Mouse (Mus musculus) erythroblast, adult 5-6 weeks (primary cell): ENCODE measurements around the gene Gm10718. TPM values are rescaled to one million over a fixed set of nuclear protein-coding genes. Genes with fewer than 3 reads are reported as not detected.
"Not testable (repeated sequence)": the region's sequence is repeated elsewhere in the genome, so short reads cannot be mapped to it uniquely, and the experiment has no call there.

ENCODE experiments used
- ATAC-seq: replicated peaks from 2 replicates; pipeline ENCODE4 v1.8.0; 2016; ENCODE audit warnings: moderate number of reproducible peaks, mild to moderate bottlenecking, moderate TSS enrichment, inconsistent platforms; ENCODE audit not compliant: poor library complexity, low FRiP score, severe bottlenecking
- total RNA-seq, 2 experiments: library from RNA; stranded (forward) in 1 of 2; stranded (reverse) in 1 of 2; fragments of 150-400 nt in 1 of 2; fragments of 200-764, 138-1000 nt in 1 of 2; gene quantifications; 2 replicates each; pipeline versions ENCODE4 v1.2.3 to v1.2.4; 2015 to 2017; ENCODE audit warnings: low replicate concordance in 2 of 2

The Gm10718 gene
- total RNA-seq, 2 experiments from 2014 or later = 26.3 to 27.9 TPM

DNA sequence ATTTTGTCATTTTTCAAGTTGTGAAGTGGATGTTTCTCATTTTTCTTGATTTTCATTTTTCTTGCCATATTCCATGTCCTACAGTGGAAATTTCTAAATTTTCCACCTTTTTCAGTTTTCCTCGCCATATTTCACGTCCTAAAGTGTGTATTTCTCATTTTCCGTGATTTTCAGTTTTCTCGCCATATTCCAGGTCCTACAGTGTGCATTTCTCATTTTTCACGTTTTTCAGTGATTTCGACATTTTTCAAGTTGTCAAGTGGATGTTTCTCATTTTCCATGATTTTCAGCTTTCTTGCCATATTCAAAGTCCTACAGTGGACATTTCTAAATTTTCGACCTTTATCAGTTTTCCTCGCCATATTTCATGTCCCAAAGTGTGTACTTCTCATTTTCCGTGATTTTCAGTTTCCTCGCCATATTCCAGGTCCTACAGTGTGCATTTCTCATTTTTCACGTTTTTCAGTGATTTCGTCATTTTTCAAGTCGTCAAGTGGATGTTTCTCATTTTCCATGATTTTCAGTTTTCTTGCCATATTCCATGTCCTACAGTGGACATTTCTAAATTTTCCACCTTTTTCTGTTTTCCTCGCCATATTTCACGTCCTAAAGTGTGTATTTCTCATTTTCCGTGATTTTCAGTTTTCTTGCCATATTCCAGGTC is 770 bp downstream of the Gm10718 start:
- ATAC-seq = not testable (repeated sequence)

DNA sequence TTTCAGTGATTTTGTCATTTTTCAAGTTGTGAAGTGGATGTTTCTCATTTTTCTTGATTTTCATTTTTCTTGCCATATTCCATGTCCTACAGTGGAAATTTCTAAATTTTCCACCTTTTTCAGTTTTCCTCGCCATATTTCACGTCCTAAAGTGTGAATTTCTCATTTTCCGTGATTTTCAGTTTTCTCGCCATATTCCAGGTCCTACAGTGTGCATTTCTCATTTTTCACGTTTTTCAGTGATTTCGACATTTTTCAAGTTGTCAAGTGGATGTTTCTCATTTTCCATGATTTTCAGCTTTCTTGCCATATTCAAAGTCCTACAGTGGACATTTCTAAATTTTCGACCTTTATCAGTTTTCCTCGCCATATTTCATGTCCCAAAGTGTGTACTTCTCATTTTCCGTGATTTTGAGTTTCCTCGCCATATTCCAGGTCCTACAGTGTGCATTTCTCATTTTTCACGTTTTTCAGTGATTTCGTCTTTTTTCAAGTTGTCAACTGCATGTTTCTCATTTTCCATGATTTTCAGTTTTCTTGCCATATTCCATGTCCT is 1.6 kb downstream of the Gm10718 start, which contains the start of gene Gm10717:
Gene Gm10717, plus strand, starts transcription at position 506 of the 556 bp plus-strand sequence.
- not testable (repeated sequence) for ATAC-seq

DNA sequence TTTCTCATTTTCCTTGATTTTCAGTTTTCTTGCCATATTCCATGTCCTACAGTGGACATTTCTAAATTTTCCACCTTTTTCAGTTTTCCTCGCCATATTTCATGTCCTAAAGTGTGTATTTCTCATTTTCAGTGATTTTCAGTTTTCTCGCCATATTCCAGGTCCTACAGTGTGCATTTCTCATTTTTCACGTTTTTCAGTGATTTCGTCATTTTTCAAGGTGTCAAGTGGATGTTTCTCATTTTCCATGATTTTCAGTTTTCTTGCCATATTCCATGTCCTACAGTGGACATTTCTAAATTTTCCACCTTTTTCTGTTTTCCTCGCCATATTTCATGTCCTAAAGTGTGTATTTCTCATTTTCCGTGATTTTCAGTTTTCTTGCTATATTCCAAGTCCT is 2.3 kb downstream of the Gm10718 start:
- not testable (repeated sequence) for ATAC-seq

DNA sequence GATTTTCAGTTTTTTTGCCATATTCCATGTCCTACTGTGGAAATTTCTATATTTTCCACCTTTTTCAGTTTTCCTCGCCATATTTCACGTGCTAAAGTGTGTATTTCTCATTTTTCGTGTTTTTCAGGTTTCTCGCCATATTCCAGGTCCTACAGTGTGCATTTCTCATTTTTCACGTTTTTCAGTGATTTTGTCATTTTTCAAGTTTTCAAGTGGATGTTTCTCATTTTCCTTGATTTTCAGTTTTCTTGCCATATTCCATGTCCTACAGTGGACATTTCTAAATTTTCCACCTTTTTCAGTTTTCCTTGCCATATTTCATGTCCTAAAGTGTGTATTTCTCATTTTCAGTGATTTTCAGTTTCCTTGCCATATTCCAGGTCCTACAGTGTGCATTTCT is 2.8 kb downstream of the Gm10718 start:
- ATAC-seq = not testable (repeated sequence)

DNA sequence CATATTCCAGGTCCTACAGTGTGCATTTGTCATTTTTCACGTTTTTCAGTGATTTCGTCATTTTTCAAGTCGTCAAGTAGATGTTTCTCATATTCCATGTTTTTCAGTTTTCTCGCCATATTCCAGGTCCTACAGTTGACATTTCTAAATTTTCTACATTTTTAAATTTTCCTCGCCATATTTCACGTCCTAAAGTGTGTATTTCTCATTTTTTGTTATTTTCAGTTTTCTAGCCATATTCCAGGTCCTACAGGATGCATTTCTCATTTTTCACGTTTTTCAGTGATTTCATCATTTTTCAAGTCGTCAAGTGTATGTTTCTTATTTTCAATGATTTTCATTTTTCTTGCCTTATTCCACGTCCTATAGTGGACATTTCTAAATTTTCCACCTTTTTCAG is 3.4 kb downstream of the Gm10718 start:
- not testable (repeated sequence) for ATAC-seq

DNA sequence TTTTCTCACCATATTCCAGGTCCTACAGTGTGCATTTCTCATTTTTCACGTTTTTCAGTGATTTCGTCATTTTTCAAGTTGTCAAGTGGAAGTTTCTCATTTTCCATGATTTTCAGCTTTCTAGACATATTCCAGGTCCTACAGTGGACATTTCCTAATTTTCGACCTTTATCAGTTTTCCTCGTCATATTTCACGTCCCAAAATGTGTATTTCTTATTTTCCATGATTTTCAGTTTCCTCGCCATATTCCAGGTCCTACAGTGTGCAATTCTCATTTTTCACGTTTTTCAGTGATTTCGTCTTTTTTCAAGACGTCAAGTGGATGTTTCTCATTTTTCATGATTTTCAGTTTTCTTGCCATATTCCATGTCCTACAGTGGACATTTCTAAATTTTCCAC is 3.9 kb downstream of the Gm10718 start:
- 0 out of 2 replicates have a peak, but pooled peaks have one; percentile 18 for ATAC-seq

DNA sequence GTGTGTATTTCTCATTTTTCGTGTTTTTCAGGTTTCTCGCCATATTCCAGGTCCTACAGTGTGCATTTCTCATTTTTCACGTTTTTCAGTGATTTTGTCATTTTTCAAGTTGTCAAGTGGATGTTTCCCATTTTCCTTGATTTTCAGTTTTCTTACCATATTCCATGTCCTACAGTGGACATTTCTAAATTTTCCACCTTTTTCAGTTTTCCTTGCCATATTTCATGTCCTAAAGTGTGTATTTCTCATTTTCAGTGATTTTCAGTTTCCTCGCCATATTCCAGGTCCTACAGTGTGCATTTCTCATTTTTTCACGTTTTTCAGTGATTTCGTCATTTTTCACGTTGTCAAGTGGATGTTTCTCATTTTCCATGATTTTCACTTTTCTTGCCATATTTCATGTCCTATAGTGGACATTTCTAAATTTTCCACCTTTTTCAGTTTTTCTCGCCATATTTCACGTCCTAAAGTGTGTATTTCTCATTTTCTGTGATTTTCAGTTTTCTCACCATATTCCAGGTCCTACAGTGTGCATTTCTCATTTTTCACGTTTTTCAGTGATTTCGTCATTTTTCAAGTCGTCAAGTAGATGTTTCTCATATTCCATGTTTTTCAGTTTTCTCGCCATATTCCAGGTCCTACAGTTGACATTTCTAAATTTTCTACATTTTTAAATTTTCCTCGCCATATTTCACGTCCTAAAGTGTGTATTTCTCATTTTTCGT is 6.1 kb downstream of the Gm10718 start:
- not testable (repeated sequence) for ATAC-seq

DNA sequence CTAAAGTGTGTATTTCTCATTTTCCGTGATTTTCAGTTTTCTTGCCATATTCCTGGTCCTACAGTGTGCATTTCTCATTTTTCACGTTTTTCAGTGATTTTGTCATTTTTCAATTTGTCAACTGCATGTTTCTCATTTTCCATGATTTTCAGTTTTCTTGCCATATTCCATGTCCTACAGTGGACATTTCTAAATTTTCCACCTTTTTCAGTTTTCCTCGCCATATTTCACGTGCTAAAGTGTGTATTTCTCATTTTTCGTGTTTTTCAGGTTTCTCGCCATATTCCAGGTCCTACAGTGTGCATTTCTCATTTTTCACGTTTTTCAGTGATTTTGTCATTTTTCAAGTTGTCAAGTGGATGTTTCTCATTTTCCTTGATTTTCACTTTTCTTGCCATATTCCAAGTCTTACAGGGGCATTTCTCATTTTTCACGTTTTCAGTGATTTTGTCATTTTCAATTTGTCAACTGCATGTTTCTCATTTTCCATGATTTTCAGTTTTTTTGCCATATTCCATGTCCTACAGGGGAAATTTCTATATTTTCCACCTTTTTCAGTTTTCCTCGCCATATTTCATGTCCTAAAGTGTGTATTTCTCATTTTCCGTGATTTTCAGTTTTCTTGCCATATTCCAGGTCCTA is 7.5 kb downstream of the Gm10718 start:
- ATAC-seq = not testable (repeated sequence)

DNA sequence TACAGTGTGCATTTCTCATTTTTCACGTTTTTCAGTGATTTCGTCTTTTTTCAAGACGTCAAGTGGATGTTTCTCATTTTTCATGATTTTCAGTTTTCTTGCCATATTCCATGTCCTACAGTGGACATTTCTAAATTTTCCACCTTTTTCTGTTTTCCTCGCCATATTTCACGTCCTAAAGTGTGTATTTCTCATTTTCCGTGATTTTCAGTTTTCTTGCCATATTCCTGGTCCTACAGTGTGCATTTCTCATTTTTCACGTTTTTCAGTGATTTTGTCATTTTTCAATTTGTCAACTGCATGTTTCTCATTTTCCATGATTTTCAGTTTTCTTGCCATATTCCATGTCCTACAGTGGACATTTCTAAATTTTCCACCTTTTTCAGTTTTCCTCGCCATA is 11.0 kb downstream of the Gm10718 start, which contains the start of gene Gm17535:
Gene Gm17535, plus strand, starts transcription at position 301 of the 400 bp plus-strand sequence.
- ATAC-seq = not testable (repeated sequence)

DNA sequence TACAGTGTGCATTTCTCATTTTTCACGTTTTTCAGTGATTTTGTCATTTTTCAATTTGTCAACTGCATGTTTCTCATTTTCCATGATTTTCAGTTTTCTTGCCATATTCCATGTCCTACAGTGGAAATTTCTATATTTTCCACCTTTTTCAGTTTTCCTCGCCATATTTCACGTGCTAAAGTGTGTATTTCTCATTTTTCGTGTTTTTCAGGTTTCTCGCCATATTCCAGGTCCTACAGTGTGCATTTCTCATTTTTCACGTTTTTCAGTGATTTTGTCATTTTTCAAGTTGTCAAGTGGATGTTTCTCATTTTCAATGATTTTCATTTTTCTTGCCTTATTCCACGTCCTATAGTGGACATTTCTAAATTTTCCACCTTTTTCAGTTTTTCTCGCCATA is 13.2 kb downstream of the Gm10718 start, which contains the start of gene Gm10715:
Gene Gm10715, plus strand, starts transcription at position 301 of the 400 bp plus-strand sequence.
- ATAC-seq = not testable (repeated sequence)

DNA sequence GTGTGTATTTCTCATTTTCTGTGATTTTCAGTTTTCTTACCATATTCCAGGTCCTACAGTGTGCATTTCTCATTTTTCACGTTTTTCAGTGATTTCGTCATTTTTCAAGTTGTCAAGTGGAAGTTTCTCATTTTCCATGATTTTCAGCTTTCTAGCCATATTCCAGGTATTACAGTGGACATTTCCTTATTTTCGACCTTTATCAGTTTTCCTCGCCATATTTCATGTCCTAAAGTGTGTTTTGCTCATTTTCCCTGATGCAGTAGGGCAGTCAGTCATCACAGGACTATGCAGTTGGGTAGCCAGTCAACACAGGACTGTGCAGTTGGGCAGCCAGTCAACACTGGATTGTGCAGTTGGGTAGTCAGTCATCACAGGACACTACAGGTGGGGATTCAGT is 14.8 kb downstream of the Gm10718 start:
- ATAC-seq = not testable (repeated sequence)

Other genes starting within 250 kb of the Gm10718 start
- not detected in 2 replicates for gene Gm10722, start 22.6 kb upstream of the Gm10718 start, total RNA-seq (2015; ENCODE audit: low replicate concordance)
- gene Gm10722, start 22.6 kb upstream of the Gm10718 start, total RNA-seq (2017; ENCODE audit: low replicate concordance) = 10.9 and 17.0 TPM in 2 replicates
- 3.8 and 12.3 TPM in 2 replicates for gene Gm11168, start 20.2 kb upstream of the Gm10718 start, total RNA-seq (2015; ENCODE audit: low replicate concordance)
- gene Gm11168, start 20.2 kb upstream of the Gm10718 start, total RNA-seq (2017; ENCODE audit: low replicate concordance) = 8.1 and 36.2 TPM in 2 replicates
- 6.5 and 7.5 TPM in 2 replicates for gene Gm10721, start 10.4 kb upstream of the Gm10718 start, total RNA-seq (2015; ENCODE audit: low replicate concordance)
- gene Gm10721, start 10.4 kb upstream of the Gm10718 start, total RNA-seq (2017; ENCODE audit: low replicate concordance) = 19.3 and 30.7 TPM in 2 replicates
- 2.9 TPM in 1 of 2 replicates, not detected in the other for gene Gm10720, start 7.9 kb upstream of the Gm10718 start, total RNA-seq (2015; ENCODE audit: low replicate concordance)
- gene Gm10720, start 7.9 kb upstream of the Gm10718 start, total RNA-seq (2017; ENCODE audit: low replicate concordance) = 1.7 and 10.6 TPM in 2 replicates
- gene Gm10719, start 6.1 kb upstream of the Gm10718 start, total RNA-seq (2015; ENCODE audit: low replicate concordance) = 2.9 and 39.8 TPM in 2 replicates
- 68.4 and 134 TPM in 2 replicates for gene Gm10719, start 6.1 kb upstream of the Gm10718 start, total RNA-seq (2017; ENCODE audit: low replicate concordance)
- gene Gm10717, start 1.9 kb downstream of the Gm10718 start, total RNA-seq (2015; ENCODE audit: low replicate concordance) = 3.8 and 9.6 TPM in 2 replicates
- gene Gm10717, start 1.9 kb downstream of the Gm10718 start, total RNA-seq (2017; ENCODE audit: low replicate concordance) = 40.0 and 125 TPM in 2 replicates
- gene Gm17535, start 11.1 kb downstream of the Gm10718 start, total RNA-seq (2015; ENCODE audit: low replicate concordance) = not detected in 2 replicates
- 0.43 and 10.7 TPM in 2 replicates for gene Gm17535, start 11.1 kb downstream of the Gm10718 start, total RNA-seq (2017; ENCODE audit: low replicate concordance)
- not detected in 2 replicates for gene Gm10715, start 13.3 kb downstream of the Gm10718 start, total RNA-seq (2015; ENCODE audit: low replicate concordance)
- 13.2 and 20.3 TPM in 2 replicates for gene Gm10715, start 13.3 kb downstream of the Gm10718 start, total RNA-seq (2017; ENCODE audit: low replicate concordance)